Mouse (Mus musculus) embryo, embryonic 11.5 days (tissue): Measurements from ENCODE around the gene Alox5ap.
A peak's percentile ranks its signal among the peaks of the same experiment; 100 is the strongest.

Experiments
- DNase-seq: peaks from one replicate; pipeline ENCODE4 v3.0.0-alpha.2; 2012; ENCODE audit warnings: low read depth, low spot score

The Alox5ap gene

DNA sequence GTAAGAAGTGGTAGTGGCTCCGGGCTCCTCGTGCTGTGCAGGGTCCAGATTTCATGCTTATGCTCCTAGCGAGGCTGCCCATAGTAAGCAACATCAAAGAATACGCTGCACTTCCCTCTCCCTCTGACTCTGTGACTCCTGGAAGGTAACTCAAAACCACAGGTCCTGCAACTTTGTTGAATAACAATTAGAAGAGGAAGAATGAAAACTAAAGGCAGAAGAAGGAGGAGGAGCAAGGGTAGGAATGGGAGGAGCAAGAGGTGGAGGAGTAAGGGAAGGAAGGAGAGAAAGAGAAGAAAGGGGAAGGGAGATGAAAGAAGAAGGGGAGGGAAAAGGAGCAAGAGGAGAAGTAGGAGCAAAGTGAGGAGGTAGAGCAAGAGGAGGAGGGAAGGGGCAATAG, at the start of gene Alox5ap:
Gene Alox5ap, plus strand, starts transcription at position 363 of the 400 bp plus-strand sequence.
- DNase-seq = no peak

DNA sequence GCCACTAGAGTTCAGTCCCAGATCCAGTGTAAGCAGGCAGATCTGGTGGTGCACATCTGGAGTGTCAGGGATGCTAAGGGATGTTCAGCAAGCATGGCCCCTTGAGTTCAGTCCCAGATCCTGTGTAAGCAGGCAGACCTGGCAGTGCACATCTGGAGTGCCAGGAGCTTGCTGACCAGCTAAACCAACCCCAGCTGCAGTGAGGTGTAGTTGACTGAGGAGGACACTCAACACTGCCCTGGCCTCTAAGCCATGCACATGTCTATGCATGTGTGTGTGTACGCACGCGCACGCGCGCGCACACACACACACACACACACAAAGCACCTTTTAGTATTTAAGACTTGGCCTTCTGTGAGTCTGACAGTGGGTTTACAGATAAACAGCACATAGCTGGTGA, 49.0 kb upstream of the Alox5ap start:
- no peak for DNase-seq

- DNase-seq = no peak
These were observed 46.8 kb upstream of the Alox5ap start for GRCm38 (mm10) chr5:149217524-149218357.

- DNase-seq = no peak
These were observed 45.1 kb upstream of the Alox5ap start for GRCm38 (mm10) chr5:149219493-149219892.

- no peak for DNase-seq
These were observed 43.2 kb upstream of the Alox5ap start for GRCm38 (mm10) chr5:149221355-149221754.

- DNase-seq = no peak
These were observed 39.9 kb upstream of the Alox5ap start for GRCm38 (mm10) chr5:149224666-149225065.

DNA sequence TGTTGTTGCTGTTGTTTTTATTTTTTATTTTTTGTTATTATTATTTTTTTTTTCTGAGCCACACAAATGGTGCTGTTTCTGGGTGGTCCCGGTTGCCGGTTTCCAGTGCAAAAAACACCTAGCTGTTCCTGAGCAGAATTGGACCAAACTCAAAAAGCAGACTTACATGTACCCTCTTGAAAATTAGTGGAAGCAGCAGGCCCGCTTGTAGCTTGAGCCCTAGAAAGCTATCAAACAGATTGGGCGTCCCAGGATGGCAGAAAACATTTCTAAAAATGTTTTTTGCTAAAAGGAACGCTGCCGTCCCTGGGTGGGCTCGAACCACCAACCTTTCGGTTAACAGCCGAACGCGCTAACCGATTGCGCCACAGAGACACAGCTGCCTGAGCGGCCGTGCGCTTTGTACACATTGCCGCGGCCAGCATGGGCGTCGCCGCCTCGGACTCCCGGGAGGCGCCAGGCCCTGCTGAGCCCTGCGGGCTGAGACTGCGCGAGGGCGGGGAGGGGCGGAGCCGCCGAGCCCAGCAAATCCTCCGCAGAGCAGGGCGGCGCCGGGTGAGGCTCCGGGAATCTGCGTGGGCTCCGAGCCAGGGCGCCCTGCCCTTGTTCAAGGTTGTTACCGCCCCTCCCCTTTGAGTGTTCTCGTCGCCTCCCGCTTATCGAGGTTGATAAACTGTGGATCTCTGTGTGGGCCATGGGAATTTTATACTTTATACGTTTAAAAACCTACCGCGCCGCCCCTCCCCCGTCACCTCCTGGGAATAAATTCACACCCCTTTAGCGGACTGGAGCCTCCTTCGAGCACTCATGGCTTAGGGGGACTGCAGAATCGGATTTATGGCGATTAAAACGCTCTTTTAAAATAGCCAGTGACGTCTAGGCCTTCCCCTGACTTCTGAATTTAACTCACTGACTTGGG, 35.6 kb upstream of the Alox5ap start:
- DNase-seq = peak; percentile 95

GRCm38 (mm10) chr5:149229619-149230339, 34.8 kb upstream of the Alox5ap start:
- DNase-seq = no peak

GRCm38 (mm10) chr5:149235002-149235401, 29.6 kb upstream of the Alox5ap start:
- DNase-seq = no peak

DNA sequence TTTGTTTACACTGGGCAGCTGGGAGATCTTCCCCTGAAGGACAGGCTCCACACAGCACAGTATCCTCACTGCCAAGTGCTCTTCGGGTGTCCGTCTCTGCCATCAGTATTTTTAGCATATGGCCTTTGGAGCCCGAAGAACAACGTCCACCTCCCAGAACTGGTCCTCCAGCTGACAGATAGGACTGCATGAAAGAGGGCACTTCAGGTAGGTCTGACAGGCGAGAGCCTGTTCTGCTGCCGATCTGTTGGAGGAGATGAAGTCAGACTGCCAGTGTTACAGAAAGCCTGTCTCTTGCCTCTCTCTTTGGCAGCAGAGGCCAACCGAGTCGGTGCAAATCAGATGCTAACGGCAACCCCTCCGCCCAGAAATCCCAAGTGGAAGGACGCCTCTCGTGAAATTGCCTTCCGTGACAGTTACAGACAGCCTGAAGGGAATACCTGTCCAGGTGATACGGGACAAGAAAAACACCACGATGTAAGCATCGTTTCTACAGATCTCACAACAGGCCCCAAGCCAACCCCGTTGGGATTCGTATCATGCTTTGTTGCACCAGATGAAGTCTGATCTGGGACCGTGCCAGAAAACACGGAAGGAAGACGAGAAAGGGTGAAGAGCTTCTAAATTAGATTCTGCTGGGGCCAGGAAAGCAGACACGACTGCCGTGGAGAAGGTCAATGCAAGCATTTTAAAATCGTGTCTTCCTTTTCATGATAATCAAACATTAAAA, 27.2 kb upstream of the Alox5ap start:
- DNase-seq = no peak

- DNase-seq = no peak
These were observed 22.1 kb upstream of the Alox5ap start for GRCm38 (mm10) chr5:149242467-149242866.

DNA sequence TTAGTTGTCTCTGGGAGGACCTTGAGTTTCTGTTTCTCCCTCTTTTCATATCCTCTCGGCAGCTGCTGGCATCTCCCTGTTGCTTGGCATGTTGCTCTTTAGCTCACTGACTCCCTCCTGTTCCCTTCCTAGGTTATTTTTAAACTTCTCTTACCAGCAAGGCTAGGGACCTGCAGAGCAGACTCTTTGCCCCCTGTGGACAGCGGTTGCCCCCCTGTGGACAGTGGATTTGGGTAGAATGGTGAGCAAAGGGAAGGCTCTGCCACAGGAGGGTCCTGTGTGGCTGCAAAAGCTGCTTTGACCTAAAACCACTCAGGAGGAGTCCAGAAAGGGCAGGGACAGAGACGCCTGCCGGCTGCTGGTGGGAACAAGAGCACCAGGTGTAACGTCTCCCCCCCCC, 21.5 kb upstream of the Alox5ap start:
- no peak for DNase-seq

DNA sequence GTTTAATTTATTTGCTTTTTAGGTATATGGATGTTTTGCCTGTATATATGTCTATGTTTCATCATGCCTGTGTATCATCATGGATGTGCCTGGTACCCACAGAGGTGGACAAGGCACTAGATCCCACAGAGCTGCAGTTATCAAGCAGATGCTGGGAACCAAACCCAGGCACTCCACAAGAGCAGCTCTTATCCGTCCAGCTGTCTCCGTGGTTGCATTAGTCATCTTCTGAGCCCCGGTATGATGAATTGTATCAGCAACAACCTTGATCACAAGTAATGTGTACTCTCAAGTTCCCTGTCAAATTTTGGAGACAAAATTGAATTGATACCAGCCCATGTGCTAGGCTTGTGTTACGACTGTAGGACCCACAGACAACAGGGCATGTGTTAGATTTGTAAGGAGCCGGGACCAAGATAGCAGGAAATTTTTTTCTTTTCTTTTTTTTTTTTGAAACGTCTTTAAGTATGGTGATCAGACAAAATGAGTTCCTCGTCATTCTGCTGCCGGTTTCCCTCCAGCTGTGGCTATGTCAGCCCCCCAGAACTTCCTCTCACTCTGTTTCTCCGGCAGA, 19.1 kb upstream of the Alox5ap start:
- DNase-seq = no peak

DNA sequence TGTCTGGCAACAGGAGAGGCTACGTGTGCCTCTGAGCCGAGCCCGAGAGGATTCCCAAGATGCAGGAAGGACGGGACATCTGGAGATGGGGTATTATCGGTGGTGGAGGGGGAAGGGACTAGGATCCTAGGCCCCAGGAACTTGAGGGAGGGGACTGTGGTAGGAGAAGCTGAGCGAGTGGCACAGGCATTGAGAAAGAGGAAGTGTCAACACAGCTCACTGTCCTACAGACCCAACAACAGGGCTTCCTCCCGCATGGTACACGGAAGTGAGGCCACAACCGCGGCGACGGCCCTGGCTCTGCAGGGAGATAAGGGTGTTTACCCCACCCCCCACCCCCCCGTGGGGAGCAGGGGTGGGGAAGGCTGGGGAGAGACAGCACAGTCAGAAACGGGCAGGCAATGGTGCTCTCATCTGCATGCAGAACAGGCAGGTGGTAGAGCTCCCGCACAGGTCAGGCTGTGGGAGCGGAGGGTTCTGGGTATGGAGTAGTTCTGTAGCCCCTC, 18.5 kb upstream of the Alox5ap start:
- DNase-seq = no peak

DNA sequence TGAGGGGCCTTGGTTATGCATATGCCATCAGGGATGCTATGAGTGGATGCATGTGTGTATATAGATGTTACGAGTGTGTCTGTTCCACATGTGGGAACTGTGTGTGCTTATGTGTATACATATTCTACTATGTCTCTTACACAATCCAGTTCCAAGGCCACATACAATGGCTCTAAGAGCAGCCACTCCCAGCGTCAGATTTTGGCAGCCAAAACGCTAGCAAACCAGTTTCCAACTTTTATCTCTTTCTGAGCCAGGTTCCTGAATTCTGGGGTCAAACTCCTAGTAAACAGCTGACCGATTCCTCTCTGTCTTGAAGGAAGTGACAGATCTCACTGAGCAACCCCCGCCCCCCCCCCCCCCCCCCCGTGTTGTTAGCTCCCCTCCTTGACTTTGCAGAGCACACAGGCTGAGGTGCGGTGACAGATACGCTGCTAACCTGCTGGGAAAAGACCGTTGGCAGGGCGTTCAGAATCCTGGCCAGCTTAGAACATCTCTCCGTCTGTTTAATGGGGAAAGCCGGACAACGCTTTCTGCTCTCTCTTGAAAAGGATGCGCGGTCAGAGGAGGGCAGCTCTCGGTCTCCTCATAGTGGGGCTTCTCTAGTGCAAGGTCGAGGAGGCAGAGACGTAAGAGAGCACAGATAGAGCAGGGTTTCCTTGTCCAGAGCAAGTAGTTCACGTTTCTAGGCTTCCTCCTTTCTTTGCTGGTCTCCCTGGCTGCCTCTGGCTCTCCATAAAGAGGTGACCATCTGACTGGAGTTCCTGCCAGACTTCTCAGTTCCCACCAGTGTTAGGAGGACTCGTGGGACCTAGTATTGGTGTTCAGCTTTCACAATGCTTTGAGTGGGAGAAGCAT, 17.3 kb upstream of the Alox5ap start:
- no peak for DNase-seq

- no peak for DNase-seq
These were observed 12.3 kb upstream of the Alox5ap start for GRCm38 (mm10) chr5:149252303-149252702.

- DNase-seq = no peak
These were observed 11.1 kb upstream of the Alox5ap start for GRCm38 (mm10) chr5:149253491-149253890.

GRCm38 (mm10) chr5:149255522-149255921, 9.0 kb upstream of the Alox5ap start:
- DNase-seq = no peak

DNA sequence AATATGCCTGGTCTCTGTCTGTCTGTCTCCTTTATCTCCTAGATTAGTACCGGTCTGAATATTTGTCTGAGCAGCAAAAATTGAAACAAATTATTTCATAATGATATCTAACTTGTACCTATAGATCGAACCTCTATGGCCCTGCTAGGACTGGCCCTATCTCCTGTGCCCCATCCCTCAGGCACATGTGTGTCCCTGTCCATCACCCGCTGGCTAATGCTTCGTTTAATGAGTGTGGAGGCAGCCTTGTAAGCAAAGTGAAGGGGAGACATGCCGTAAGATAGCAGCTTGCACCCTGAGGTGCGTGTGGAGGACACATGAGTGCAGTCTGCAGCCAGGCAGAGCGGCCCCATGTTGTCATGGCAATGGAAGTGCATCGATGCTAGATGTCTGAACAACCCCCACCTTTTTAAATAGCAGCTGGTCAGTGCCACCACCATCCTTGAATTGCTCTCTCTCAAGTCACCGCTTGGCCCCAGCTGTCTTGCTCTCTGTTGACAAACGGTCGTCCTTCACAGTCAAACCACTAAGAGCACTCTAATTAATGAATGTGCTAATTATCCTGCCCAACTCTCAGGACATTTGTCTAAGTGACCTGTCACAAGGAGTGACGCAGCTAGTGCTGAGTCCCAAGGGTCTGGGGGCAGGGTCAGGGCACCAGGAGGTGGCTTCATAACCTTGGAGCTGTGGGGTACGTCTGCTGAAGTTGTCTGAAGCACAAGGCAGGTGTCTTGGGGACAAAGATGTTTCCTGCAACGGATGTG, 6.9 kb upstream of the Alox5ap start:
- peak; percentile 24 for DNase-seq
